Comparison of ENCODE assay signal across 12 mouse cellular contexts in genomic region chr16:91533097-91534001, GRCm38 (mm10). TPM values are rescaled to one million over a fixed set of nuclear protein-coding genes. Genes with fewer than 3 reads are reported as not detected.
DNase-seq lines count a peak whose midpoint lies in the region; ATAC-seq and TF ChIP-seq lines count a peak whose summit lies in the region.
"Had no signal": no experiment of that assay in that cellular context is flagged by ENCODE, and none has a peak within 500 bp of the region (broad histone marks: within the 10 kb centered on the region; RNA-seq: fewer than 3 reads in every experiment).

No protein-coding gene starts in this region.

- H3K36me3 ChIP-seq in intestine, postnatal 0 days (ENCODE audit: control insufficient read depth, insufficient read depth): no peaks in the 10 kb centered on the region
- no peaks in the 10 kb centered on the region for H3K36me3 ChIP-seq in intestine, embryonic 16.5 days (ENCODE audit: control insufficient read depth, insufficient read depth, low read length)
- no peaks in the 10 kb centered on the region for H3K36me3 ChIP-seq in splenic B cell, adult 2 months (ENCODE audit: control insufficient read depth, insufficient read depth, low read length, poor library complexity, severe bottlenecking)
- no peaks in the 10 kb centered on the region for H3K36me3 ChIP-seq in hindbrain, postnatal 0 days (ENCODE audit: insufficient read depth, low read length)
- H3K36me3 ChIP-seq: embryonic facial prominence, embryonic 13.5 days; liver, embryonic 13.5 days had no signal

- H3K27ac ChIP-seq in intestine, postnatal 0 days (ENCODE audit: low read depth, low read length): no peak overlapping the region
- H3K27ac ChIP-seq in intestine, embryonic 16.5 days (ENCODE audit: low read length): no peak overlapping the region
- no peak overlapping the region for H3K27ac ChIP-seq in hindbrain, postnatal 0 days
- H3K27ac ChIP-seq: embryonic facial prominence, embryonic 13.5 days; liver, embryonic 13.5 days had no signal

- H3K9me3 ChIP-seq in intestine, postnatal 0 days (ENCODE audit: control insufficient read depth): no peaks in the 10 kb centered on the region
- H3K9me3 ChIP-seq in intestine, embryonic 16.5 days (ENCODE audit: control insufficient read depth, low read length): no peaks in the 10 kb centered on the region
- no peaks in the 10 kb centered on the region for H3K9me3 ChIP-seq in hindbrain, postnatal 0 days (ENCODE audit: low read length)
- H3K9me3 ChIP-seq: embryonic facial prominence, embryonic 13.5 days; liver, embryonic 13.5 days had no signal

- H3K4me3 ChIP-seq in intestine, postnatal 0 days (ENCODE audit: low read depth, low read length): no peak overlapping the region
- H3K4me3 ChIP-seq in intestine, embryonic 16.5 days (ENCODE audit: low read length): no peak overlapping the region
- H3K4me3 ChIP-seq in hindbrain, postnatal 0 days (ENCODE audit: low read length): no peak overlapping the region
- H3K4me3 ChIP-seq: embryonic facial prominence, embryonic 13.5 days; liver, embryonic 13.5 days had no signal

- H3K27me3 ChIP-seq in intestine, postnatal 0 days (replicated peaks; ENCODE audit: control insufficient read depth, insufficient read depth, low read length): no peaks in the 10 kb centered on the region
- H3K27me3 ChIP-seq in intestine, embryonic 16.5 days (replicated peaks; ENCODE audit: control insufficient read depth, insufficient read depth, low read length): no peaks in the 10 kb centered on the region; the same call in 1 of the 2 replicates
- H3K27me3 ChIP-seq in splenic B cell, adult 2 months (ENCODE audit: control insufficient read depth, insufficient read depth, low read length, poor library complexity, severe bottlenecking): no peaks in the 10 kb centered on the region
- no peaks in the 10 kb centered on the region for H3K27me3 ChIP-seq in hindbrain, postnatal 0 days (ENCODE audit: insufficient read depth, low read length)
- H3K27me3 ChIP-seq: embryonic facial prominence, embryonic 13.5 days had no signal

- no peak for TF ChIP-seq CTCF in intestine, postnatal 0 days (IDR thresholded peaks at IDR 0.05; ENCODE audit: low read depth)
- no peak for TF ChIP-seq CTCF in hindbrain, postnatal 0 days (IDR thresholded peaks at IDR 0.05; ENCODE audit: low read depth)

- peak; percentile 92 to 94 for DNase-seq in CD8-positive naive resting alpha-beta T cell, adult 2 months (ENCODE audit: low read depth in 2 of 2, low spot score in 2 of 2)
- DNase-seq in splenic B cell, adult 2 months (ENCODE audit: low read depth, low spot score): peak; percentile 51
- DNase-seq in hindbrain, postnatal 0 days (ENCODE audit: low spot score): no peak
- no peak for DNase-seq in ovary, postnatal 36 days (ENCODE audit: low spot score)
- DNase-seq: adrenal gland, adult 2 months; cerebellum, adult 11-12 months; liver, embryonic 13.5 days; midbrain, embryonic 14.5 days had no signal

- H3K4me1 ChIP-seq in intestine, postnatal 0 days (replicated peaks; ENCODE audit: control insufficient read depth, insufficient read depth, low read length): peaks cover 5% of the 10 kb centered on the region; the same call in 1 of the 2 replicates
- peaks cover 6% of the 10 kb centered on the region; the same call in 1 of the 2 replicates for H3K4me1 ChIP-seq in intestine, embryonic 16.5 days (ENCODE audit: control insufficient read depth, insufficient read depth, low read length)
- H3K4me1 ChIP-seq in hindbrain, postnatal 0 days (ENCODE audit: insufficient read depth, low read length): no peaks in the 10 kb centered on the region

- ATAC-seq in intestine, postnatal 0 days: no peak
- ATAC-seq in intestine, embryonic 16.5 days: no peak
- peak; percentile 29 for ATAC-seq in granulocyte monocyte progenitor cell, adult 5-6 weeks (replicated peaks; ENCODE audit: poor library complexity, severe bottlenecking)
- ATAC-seq in hindbrain, postnatal 0 days: no peak

- 47% methylated on average over 23 of the region's 23 CpGs for WGBS in intestine, postnatal 0 days
- 57% methylated on average over 23 of the region's 23 CpGs for WGBS in intestine, embryonic 16.5 days
- WGBS in hindbrain, postnatal 0 days: 77% methylated on average over 23 of the region's 23 CpGs

- 0 out of 2 replicates have a peak overlapping the region, but pooled peaks have one; percentile 0 for H3K4me2 ChIP-seq in intestine, postnatal 0 days (replicated peaks; ENCODE audit: low read depth)
- H3K4me2 ChIP-seq in intestine, embryonic 16.5 days (ENCODE audit: low read depth, low read length): no peak overlapping the region
- no peak overlapping the region for H3K4me2 ChIP-seq in hindbrain, postnatal 0 days (ENCODE audit: low read depth, low read length)
- H3K4me2 ChIP-seq: embryonic facial prominence, embryonic 13.5 days; liver, embryonic 13.5 days had no signal

- no peak overlapping the region for H3K9ac ChIP-seq in intestine, postnatal 0 days (ENCODE audit: low read depth, low read length)
- H3K9ac ChIP-seq in intestine, embryonic 16.5 days (ENCODE audit: low read depth, low read length): no peak overlapping the region
- H3K9ac ChIP-seq in hindbrain, postnatal 0 days (replicated peaks; ENCODE audit: low read length): no peak overlapping the region
- H3K9ac ChIP-seq: embryonic facial prominence, embryonic 13.5 days; liver, embryonic 13.5 days had no signal

RNA-seq across cellular contexts. Expression of gene Ifngr2, which starts 13.5 kb away (rescaled TPM):
- 138 and 146 TPM in 2 replicates for polyA plus RNA-seq in intestine, postnatal 0 days (2015; fragmentation: Nextera tagmentation; extraction: Ambion mirVana)
- polyA plus RNA-seq in intestine, embryonic 16.5 days (2015; fragmentation: Nextera tagmentation; extraction: Ambion mirVana): 116 and 117 TPM in 2 replicates
- 29.2 TPM in 2 replicates for total RNA-seq in granulocyte monocyte progenitor cell, adult 5-6 weeks (2014; fragmentation: Nextera tagmentation)
- total RNA-seq in granulocyte monocyte progenitor cell, adult 5-6 weeks (2017): 12.8 and 13.0 TPM in 2 replicates
- 53.1 and 68.4 TPM in 2 replicates for total RNA-seq in hindbrain, postnatal 0 days (2014; rRNA removed)
- 131 and 140 TPM in 2 replicates for polyA plus RNA-seq in hindbrain, postnatal 0 days (2015; fragmentation: Nextera tagmentation; extraction: Ambion mirVana)

RNA-seq across cellular contexts. Expression of gene Ifnar1, which starts 48.3 kb away (rescaled TPM):
- polyA plus RNA-seq in intestine, postnatal 0 days (2015; fragmentation: Nextera tagmentation; extraction: Ambion mirVana): 18.2 and 21.6 TPM in 2 replicates
- polyA plus RNA-seq in intestine, embryonic 16.5 days (2015; fragmentation: Nextera tagmentation; extraction: Ambion mirVana): 39.4 and 39.5 TPM in 2 replicates
- 32.3 and 42.5 TPM in 2 replicates for total RNA-seq in granulocyte monocyte progenitor cell, adult 5-6 weeks (2014; fragmentation: Nextera tagmentation)
- 33.3 and 35.6 TPM in 2 replicates for total RNA-seq in granulocyte monocyte progenitor cell, adult 5-6 weeks (2017)
- 53.1 and 60.5 TPM in 2 replicates for total RNA-seq in hindbrain, postnatal 0 days (2014; rRNA removed)
- 33.6 and 34.1 TPM in 2 replicates for polyA plus RNA-seq in hindbrain, postnatal 0 days (2015; fragmentation: Nextera tagmentation; extraction: Ambion mirVana)

Comparison
In these comparisons a context has a peak if more than half of its experiments do, and no peak if none do; other contexts are left out.
1. DNase-seq: peak in CD8-positive naive resting alpha-beta T cell, adult 2 months (2 of 2) and splenic B cell, adult 2 months (single experiment); none in hindbrain, postnatal 0 days (single experiment) and ovary, postnatal 36 days (single experiment).